Mouse (Mus musculus) MEL (cell line): ENCODE data around the gene Mfap3. TPM values are rescaled to one million over a fixed set of nuclear protein-coding genes. Genes with fewer than 3 reads are reported as not detected.

Source experiments
- DNase-seq: peaks from one replicate; pipeline ENCODE4 v3.0.0; 2011; ENCODE audit warnings: low read depth, low spot score
- H3K27ac ChIP-seq: 2 replicates; pipeline ENCODE4 v1.5.1; 2012; ENCODE audit warnings: low read depth, mild to moderate bottlenecking, control low read depth, low read length, moderate library complexity; ENCODE audit not compliant: control insufficient read depth
- H3K27me3 ChIP-seq, 2 experiments: fragments of 150-350 bp in 1 of 2; sonication (generic) in 1 of 2; 2 replicates each; pipeline ENCODE4 v1.6.1; 2012; ENCODE audit warnings: low read length in 2 of 2, mild to moderate bottlenecking in 2 of 2, improper control_type of control experiment in 1 of 2, moderate library complexity in 1 of 2; ENCODE audit not compliant: insufficient read depth in 2 of 2, control insufficient read depth in 1 of 2
- H3K36me3 ChIP-seq, 2 experiments: 2 replicates each; pipeline ENCODE4 v1.6.1; 2012 to 2014; ENCODE audit warnings: low read length in 2 of 2, improper control_type of control experiment in 1 of 2, inconsistent platforms in 1 of 2, mild to moderate bottlenecking in 1 of 2; ENCODE audit not compliant: insufficient read depth in 2 of 2, control insufficient read depth in 1 of 2
- H3K4me1 ChIP-seq, 2 experiments: fragments of 150-350 bp in 1 of 2; sonication (generic) in 1 of 2; 2 replicates each; pipeline ENCODE4 v1.6.1; 2012; ENCODE audit warnings: low read length in 2 of 2, improper control_type of control experiment in 1 of 2, mild to moderate bottlenecking in 1 of 2; ENCODE audit not compliant: insufficient read depth in 2 of 2, control insufficient read depth in 1 of 2
- H3K4me3 ChIP-seq, 2 experiments: fragments of 150-350 bp in 1 of 2; sonication (generic) in 1 of 2; 2 replicates each; pipeline ENCODE4 v1.5.1; 2012; ENCODE audit warnings: low read depth in 2 of 2, low read length in 2 of 2, mild to moderate bottlenecking in 2 of 2, moderate library complexity in 2 of 2, control low read depth in 1 of 2, improper control_type of control experiment in 1 of 2; ENCODE audit not compliant: control insufficient read depth in 1 of 2, insufficient read depth in 1 of 2
- H3K79me2 ChIP-seq: 2 replicates; pipeline ENCODE4 v1.6.1; 2012; ENCODE audit warnings: mild to moderate bottlenecking, low read length, moderate library complexity; ENCODE audit not compliant: control insufficient read depth, poor library complexity, insufficient read depth
- H3K9ac ChIP-seq: 2 replicates; pipeline ENCODE4 v1.6.1; 2012; ENCODE audit warnings: low read depth, mild to moderate bottlenecking, control low read depth, low read length, moderate library complexity; ENCODE audit not compliant: control insufficient read depth, poor library complexity, severe bottlenecking
- H3K9me3 ChIP-seq: fragments of 150-350 bp; sonication (generic); replicated peaks from 2 replicates; pipeline ENCODE4 v1.6.1; 2012; ENCODE audit warnings: mild to moderate bottlenecking, low read length, improper control_type of control experiment, moderate library complexity; ENCODE audit not compliant: insufficient read depth
- BHLHE40 ChIP-seq: IDR thresholded peaks from 2 replicates; pipeline ENCODE4 v1.6.1; 2012; ENCODE audit warnings: low read depth, mild to moderate bottlenecking, inconsistent platforms, low read length, improper control_type of control experiment, borderline replicate concordance
- CTCF ChIP-seq, 3 experiments: IDR thresholded peaks in 2 of 3; conservative IDR thresholded peaks in 1 of 3; 2 replicates each; pipeline ENCODE4 v1.5.1; 2011 to 2012; ENCODE audit warnings: low read length in 3 of 3, low read depth in 2 of 3, mild to moderate bottlenecking in 2 of 3, improper control_type of control experiment in 1 of 3, inconsistent platforms in 1 of 3, mixed read lengths in 1 of 3, moderate library complexity in 1 of 3; ENCODE audit not compliant: control insufficient read depth in 1 of 3, insufficient read depth in 1 of 3, poor library complexity in 1 of 3, severe bottlenecking in 1 of 3
- ELF1 ChIP-seq: IDR thresholded peaks from 2 replicates; pipeline ENCODE4 v1.6.1; 2014; ENCODE audit warnings: low read depth, mild to moderate bottlenecking, inconsistent platforms, low read length, improper control_type of control experiment, moderate library complexity
- EP300 ChIP-seq, 2 experiments: IDR thresholded peaks; 2 replicates each; pipeline ENCODE4 v1.6.1; 2011; ENCODE audit warnings: improper control_type of control experiment in 2 of 2, low read length in 2 of 2, low read depth in 1 of 2, mild to moderate bottlenecking in 1 of 2
- ETS1 ChIP-seq: IDR thresholded peaks from 2 replicates; pipeline ENCODE4 v1.6.1; 2012; ENCODE audit warnings: low read depth, mild to moderate bottlenecking, inconsistent platforms, low read length, improper control_type of control experiment, moderate library complexity
- GATA1 ChIP-seq: IDR thresholded peaks from 2 replicates; pipeline ENCODE4 v1.6.1; 2011; ENCODE audit warnings: low read depth, low read length, improper control_type of control experiment
- HCFC1 ChIP-seq: IDR thresholded peaks from 2 replicates; pipeline ENCODE4 v1.6.1; 2012; ENCODE audit warnings: low read depth, mild to moderate bottlenecking, inconsistent platforms, low read length, improper control_type of control experiment, moderate library complexity
- JUND ChIP-seq: IDR thresholded peaks from 2 replicates; pipeline ENCODE4 v1.6.1; 2011; ENCODE audit warnings: low read depth, mild to moderate bottlenecking, improper control_type of control experiment, low read length
- KAT2A ChIP-seq: conservative IDR thresholded peaks from 2 replicates; pipeline ENCODE4 v1.6.1; 2012; ENCODE audit warnings: low read depth, low read length, improper control_type of control experiment, inconsistent platforms
- MAFK ChIP-seq: IDR thresholded peaks from 2 replicates; pipeline ENCODE4 v1.6.1; 2011; ENCODE audit warnings: low read depth, mild to moderate bottlenecking, low read length, improper control_type of control experiment, borderline replicate concordance
- MAX ChIP-seq: IDR thresholded peaks from 2 replicates; pipeline ENCODE4 v1.6.1; 2011; ENCODE audit warnings: low read length, improper control_type of control experiment
- MEF2A ChIP-seq: IDR thresholded peaks from 2 replicates; pipeline ENCODE4 v1.6.1; 2014; ENCODE audit warnings: low read depth, mild to moderate bottlenecking, inconsistent platforms, low read length, improper control_type of control experiment; ENCODE audit not compliant: poor library complexity, insufficient replicate concordance, severe bottlenecking; ENCODE audit errors: extremely low read depth
- MXI1 ChIP-seq: IDR thresholded peaks from 2 replicates; pipeline ENCODE4 v1.6.1; 2011; ENCODE audit warnings: mild to moderate bottlenecking, low read depth, low read length, improper control_type of control experiment
- MYB ChIP-seq: IDR thresholded peaks from 2 replicates; pipeline ENCODE4 v1.6.1; 2011; ENCODE audit warnings: mild to moderate bottlenecking, low read depth, low read length, improper control_type of control experiment
- MYC ChIP-seq: IDR thresholded peaks from 2 replicates; pipeline ENCODE4 v1.6.1; 2011; ENCODE audit warnings: low read depth, mild to moderate bottlenecking, low read length, improper control_type of control experiment, moderate library complexity
- NRF1 ChIP-seq: IDR thresholded peaks from 2 replicates; pipeline ENCODE4 v1.6.1; 2014; ENCODE audit warnings: low read depth, mild to moderate bottlenecking, inconsistent platforms, low read length, improper control_type of control experiment, moderate library complexity; ENCODE audit not compliant: poor library complexity, insufficient read depth, severe bottlenecking
- POLR2AphosphoS5 ChIP-seq: IDR thresholded peaks from 2 replicates; pipeline ENCODE4 v1.6.1; 2012; ENCODE audit warnings: low read depth, borderline replicate concordance, mild to moderate bottlenecking, inconsistent platforms, low read length, moderate library complexity, mixed read lengths
- RCOR1 ChIP-seq: IDR thresholded peaks from 2 replicates; pipeline ENCODE4 v1.6.1; 2012; ENCODE audit warnings: low read depth, mild to moderate bottlenecking, inconsistent platforms, low read length, improper control_type of control experiment
- SIN3A ChIP-seq: IDR thresholded peaks from 2 replicates; pipeline ENCODE4 v1.6.1; 2012; ENCODE audit warnings: low read length, improper control_type of control experiment, inconsistent platforms
- SMC3 ChIP-seq: IDR thresholded peaks from 2 replicates; pipeline ENCODE4 v1.6.1; 2011; ENCODE audit warnings: low read depth, low read length, improper control_type of control experiment
- UBTF ChIP-seq: IDR thresholded peaks from 2 replicates; pipeline ENCODE4 v1.6.1; 2012; ENCODE audit warnings: low read depth, mild to moderate bottlenecking, inconsistent platforms, low read length, improper control_type of control experiment, moderate library complexity, borderline replicate concordance; ENCODE audit not compliant: insufficient read depth
- ZC3H11A ChIP-seq: IDR thresholded peaks from 2 replicates; pipeline ENCODE4 v1.6.1; 2012; ENCODE audit warnings: low read depth, mild to moderate bottlenecking, inconsistent platforms, low read length, improper control_type of control experiment
- ZMIZ1 ChIP-seq: IDR thresholded peaks from 2 replicates; pipeline ENCODE4 v1.6.1; 2012; ENCODE audit warnings: low read depth, mild to moderate bottlenecking, inconsistent platforms, low read length, improper control_type of control experiment, moderate library complexity
- polyA plus RNA-seq, 2 experiments: library from polyadenylated mRNA; stranded (reverse) in 1 of 2; unstranded in 1 of 2; fragments of >175 nt in 1 of 2; fragments of >200 nt in 1 of 2; gene quantifications; 2 replicates each; pipeline versions ENCODE4 v1.2.1 to v1.2.4; 2012; ENCODE audit warnings: low replicate concordance in 2 of 2, low read depth in 1 of 2; ENCODE audit not compliant: insufficient read length in 2 of 2, insufficient read depth in 1 of 2, missing spikeins in 1 of 2
- total RNA-seq: library from RNA; depleted of rRNA; stranded (reverse); fragments of 300-350 nt; gene quantifications from 2 replicates; pipeline ENCODE4 v1.2.3, GENCODE M21; 2012

The Mfap3 gene
- total and polyA plus RNA-seq, 3 experiments = 21.2 to 22.7 TPM; not detected in 1

DNA sequence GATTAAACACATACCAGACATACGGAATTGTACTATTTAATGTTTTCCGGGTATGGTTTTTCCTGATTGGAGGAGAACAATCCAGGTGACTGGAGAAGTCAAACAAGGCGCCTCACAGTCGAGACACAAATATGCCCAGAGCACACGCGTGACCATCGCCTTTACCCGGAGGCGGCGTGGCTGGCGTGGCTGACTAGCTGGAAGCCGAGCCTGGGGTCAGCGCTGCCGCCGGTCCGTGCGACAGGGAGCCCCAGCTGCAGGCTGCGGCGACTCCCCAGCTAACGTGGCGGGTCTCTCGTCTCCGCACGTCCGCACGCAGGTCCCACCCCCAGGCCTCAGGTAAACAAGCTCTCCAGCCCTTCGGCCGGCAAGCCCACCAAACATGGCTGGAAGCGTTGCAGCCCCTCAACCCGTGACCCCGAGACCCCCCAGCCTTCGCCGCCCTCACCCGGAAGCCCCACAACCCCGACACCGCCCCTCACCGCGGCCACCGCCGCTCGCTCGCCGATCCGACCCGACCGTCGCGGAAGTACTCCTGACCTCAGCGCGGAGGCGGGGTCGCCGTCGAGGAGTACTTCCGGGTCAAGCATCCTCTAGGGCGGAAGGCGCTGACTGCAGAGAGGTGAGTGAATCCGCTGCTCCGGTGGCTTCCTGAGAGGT, at the start of gene Mfap3, which contains the start of gene Fam114a2 (continued):
- no peak for TF ChIP-seq ZC3H11A

DNA sequence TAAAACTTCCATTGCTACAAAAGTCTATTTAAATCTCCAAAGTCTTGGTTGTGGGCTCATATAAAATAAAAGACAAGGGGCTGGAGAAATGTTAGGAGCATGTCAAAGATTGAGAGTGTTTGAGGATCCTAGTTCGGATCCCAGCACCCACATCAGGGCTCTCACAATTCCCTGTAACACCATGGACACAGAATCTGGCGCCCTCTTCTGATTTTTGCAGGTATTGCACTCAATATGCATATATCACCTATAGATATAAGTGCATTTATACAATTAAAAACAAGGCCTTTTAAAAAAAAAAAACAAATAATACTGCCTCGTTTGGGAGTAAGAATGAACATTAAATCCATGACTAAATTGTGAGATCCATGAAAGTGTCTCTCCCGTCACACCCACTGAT, 49.8 kb upstream of the Mfap3 start:
- Histone ChIP-seq H3K9ac (no peak overlapping the region), H3K36me3 (0 out of 4 replicates have a peak, but pooled peaks cover 0 to 2% of the 10 kb centered on the region in 2 experiments), H3K27me3 (no peaks in the 10 kb centered on the region), H3K4me3 (no peak overlapping the region), H3K9me3 (no peaks in the 10 kb centered on the region), H3K79me2 (no peaks in the 10 kb centered on the region), H3K4me1 (peaks cover 0 to 5% of the 10 kb centered on the region in 2 experiments; a peak in 1 of 4 replicates), H3K27ac (no peak overlapping the region)
- TF ChIP-seq BHLHE40 (no peak), HCFC1 (no peak), MEF2A (no peak), GATA1 (no peak), NRF1 (no peak), JUND (no peak), SIN3A (no peak), ZC3H11A (no peak)
- no peak for DNase-seq

DNA sequence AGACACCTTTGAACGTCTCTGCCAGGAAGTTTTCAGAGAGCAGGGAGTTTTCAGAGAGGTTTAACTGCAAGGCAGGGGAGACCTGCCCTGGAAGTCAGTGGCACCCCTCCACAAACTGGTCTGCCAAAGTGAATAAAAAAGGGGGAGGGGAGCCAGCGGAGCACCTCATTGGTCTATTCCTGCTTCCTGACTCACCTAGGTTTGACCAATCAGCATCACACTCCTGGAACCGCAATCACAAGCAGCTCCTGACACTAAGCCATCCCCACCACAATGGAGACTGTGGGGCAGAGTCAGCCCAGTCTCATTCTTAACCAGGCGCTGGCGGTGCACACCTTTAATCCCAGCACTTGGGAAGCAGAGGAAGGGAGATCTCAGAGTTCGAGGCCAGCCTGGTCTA, 48.4 kb upstream of the Mfap3 start:
- Histone ChIP-seq H3K27me3 (no peaks in the 10 kb centered on the region), H3K4me3 (no peak overlapping the region), H3K4me1 (peaks cover 0 to 5% of the 10 kb centered on the region in 2 experiments; a peak in 1 of 4 replicates), H3K79me2 (no peaks in the 10 kb centered on the region), H3K27ac (no peak overlapping the region), H3K9me3 (no peaks in the 10 kb centered on the region), H3K9ac (no peak overlapping the region), H3K36me3 (0 out of 4 replicates have a peak, but pooled peaks cover 0 to 2% of the 10 kb centered on the region in 2 experiments)
- TF ChIP-seq MEF2A (no peak), ELF1 (no peak), SMC3 (no peak), RCOR1 (no peak)
- DNase-seq = peak; percentile 77

DNA sequence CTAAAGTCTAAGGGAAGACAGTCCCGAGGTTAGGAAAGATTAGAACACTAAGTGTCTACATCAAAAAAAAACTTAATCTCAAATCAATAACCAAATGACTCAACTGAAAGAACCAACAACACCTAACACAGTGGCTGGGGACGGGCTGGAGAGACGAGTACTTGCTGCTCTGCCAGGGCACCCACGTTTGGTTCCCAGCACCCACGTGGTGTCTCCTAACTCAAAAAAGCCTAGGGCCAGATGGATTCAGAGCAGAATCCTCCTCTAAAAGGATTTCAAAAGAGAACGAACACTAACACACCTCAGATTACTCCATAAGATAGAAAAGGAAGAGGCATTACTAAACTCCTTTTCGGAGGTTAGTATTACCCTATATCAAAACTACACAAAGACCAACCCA, 47.5 kb upstream of the Mfap3 start:
- DNase-seq = no peak
- Histone ChIP-seq H3K36me3 (0 out of 4 replicates have a peak, but pooled peaks cover 0 to 2% of the 10 kb centered on the region in 2 experiments), H3K4me1 (peaks cover 0 to 5% of the 10 kb centered on the region in 2 experiments; a peak in 1 of 4 replicates)
- no peak for TF ChIP-seq UBTF
- no peak for TF ChIP-seq MYB
- TF ChIP-seq ETS1 = no peak
- no peak for TF ChIP-seq MYC
- no peak for TF ChIP-seq MAX
- TF ChIP-seq KAT2A = no peak
- no peak for TF ChIP-seq EP300 (IDR thresholded peaks at IDR 0.05; ENCODE audit: low read depth in 1 of 2, low read length in 2 of 2)
- TF ChIP-seq JUND = no peak
- no peak for TF ChIP-seq CTCF (IDR thresholded peaks at IDR 0.05 in 2 of 3, conservative IDR thresholded peaks at IDR 0.05 in 1 of 3; ENCODE audit: control insufficient read depth in 1 of 3, insufficient read depth in 1 of 3, low read depth in 2 of 3, low read length in 3 of 3, poor library complexity in 1 of 3, severe bottlenecking in 1 of 3)
- no peak for TF ChIP-seq MXI1
- TF ChIP-seq MAFK = no peak
- TF ChIP-seq BHLHE40 = no peak
- TF ChIP-seq POLR2AphosphoS5 = no peak
- TF ChIP-seq ZC3H11A = no peak
- TF ChIP-seq ZMIZ1 = no peak

More for the DNA sequence above, 47.5 kb upstream of the Mfap3 start:
- Histone ChIP-seq H3K4me3 (no peak overlapping the region), H3K9ac (no peak overlapping the region), H3K79me2 (no peaks in the 10 kb centered on the region), H3K27ac (no peak overlapping the region), H3K9me3 (no peaks in the 10 kb centered on the region), H3K27me3 (no peaks in the 10 kb centered on the region)
